Mouse (Mus musculus) MEL-GATA-1-ER (cell line): ENCODE data around the gene Syne4.

Experiments
- DNase-seq: peaks from one replicate; pipeline ENCODE4 v3.0.0-alpha.2; 2012; ENCODE audit warnings: low read depth; ENCODE audit errors: extremely low read depth

The Syne4 gene

DNA sequence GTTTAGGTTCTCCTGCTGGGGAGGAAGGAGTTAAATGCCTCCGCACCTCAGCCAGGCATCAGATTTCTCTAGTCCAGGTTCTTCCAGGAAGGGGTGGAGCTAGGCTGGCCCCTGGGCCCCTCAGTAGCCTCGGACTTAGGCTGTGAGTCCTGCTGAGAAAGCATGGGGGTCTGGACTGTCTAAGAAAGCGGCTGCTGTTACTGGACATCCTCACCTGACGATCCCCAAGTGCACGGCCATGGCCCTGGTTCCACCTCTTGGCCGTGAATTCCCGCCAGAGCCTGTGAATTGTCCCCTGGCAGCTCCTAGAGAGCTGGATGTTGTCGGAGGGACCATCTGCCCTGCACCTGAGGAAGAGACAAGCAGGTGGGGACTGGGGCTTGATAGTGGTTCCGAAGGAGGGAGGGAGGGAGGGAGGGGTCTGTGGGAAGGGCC, at the start of gene Syne4:
Syne4 (plus strand) TSS at position 87 of the 435 bp plus-strand sequence.
- DNase-seq: no peak

DNA sequence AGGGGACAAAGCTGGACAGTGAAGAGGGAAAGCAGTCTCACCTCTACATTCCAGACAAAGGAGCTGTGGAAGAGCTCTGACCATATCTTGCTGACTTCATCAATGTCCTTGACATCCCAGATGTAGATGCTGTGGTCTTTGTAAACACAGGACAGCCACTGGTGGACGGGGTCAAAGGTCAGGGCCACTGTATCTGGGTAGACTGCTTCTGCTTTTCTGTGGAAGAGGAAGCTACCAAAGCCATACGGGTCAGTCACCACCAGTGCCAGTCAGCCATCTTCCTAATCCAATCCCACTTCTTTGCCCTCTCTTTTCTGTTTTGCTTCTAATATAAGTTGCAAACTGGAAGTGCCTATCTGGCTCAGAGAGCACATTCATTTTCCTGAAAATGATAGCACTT, 49.6 kb upstream of the Syne4 start:
- no peak for DNase-seq

DNA sequence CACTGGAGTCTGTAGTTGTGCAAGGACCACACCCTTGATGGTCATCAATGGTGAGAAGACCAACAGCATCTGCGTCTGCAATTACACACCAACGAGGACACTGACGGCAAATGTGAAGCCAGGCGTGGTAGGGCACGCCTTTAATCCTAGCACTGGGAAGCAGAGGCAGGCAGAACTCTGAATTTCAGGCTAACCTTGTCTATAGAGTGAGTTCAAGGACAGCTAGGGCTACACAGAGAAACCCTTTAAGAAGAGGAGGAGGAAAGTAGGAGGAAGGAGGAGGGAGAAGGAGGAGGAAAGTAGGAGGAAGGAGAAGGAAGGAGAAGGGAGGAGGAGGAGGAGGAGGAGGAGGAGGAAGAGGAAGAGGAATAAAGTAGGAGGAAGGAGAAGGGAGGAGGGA, 49.1 kb upstream of the Syne4 start:
- no peak for DNase-seq

DNA sequence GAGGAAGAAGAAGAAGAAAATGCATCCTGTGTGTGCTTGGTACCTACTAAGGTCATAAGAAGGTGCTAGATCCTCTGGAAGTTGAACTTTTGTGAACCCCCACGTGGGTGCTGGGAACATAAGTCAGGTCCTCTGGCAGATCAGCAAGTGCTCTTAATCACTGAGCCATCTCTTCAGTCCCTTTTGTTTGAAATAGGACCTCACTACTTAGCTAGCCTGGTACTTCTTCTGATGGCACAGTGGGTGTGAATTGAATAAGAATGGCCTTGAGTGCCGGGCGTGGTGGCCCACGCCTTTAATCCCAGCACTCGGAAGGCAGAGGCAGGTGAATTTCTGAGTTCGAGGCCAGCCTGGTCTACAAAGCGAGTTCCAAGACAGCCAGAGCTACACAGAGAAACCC, 48.7 kb upstream of the Syne4 start:
- no peak for DNase-seq

DNA sequence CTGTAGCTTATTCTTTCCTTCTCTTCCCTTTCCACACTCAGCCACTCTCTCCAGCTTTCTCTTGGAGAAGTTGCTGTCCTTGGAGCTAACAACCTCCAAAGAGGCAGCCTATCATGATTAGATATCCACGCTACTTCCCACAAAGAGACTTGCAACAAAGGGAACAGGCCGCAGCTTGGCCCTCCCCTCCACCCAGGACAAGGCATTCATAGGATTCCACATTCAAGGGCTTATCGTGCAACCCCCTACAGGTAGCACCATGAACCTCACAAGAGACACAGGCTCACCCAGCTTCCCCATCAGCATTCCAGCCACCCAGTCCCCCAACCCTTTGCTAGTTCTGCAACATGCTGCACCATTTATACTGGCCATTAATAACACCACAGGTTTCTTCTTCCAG, 47.8 kb upstream of the Syne4 start:
- DNase-seq: no peak

DNA sequence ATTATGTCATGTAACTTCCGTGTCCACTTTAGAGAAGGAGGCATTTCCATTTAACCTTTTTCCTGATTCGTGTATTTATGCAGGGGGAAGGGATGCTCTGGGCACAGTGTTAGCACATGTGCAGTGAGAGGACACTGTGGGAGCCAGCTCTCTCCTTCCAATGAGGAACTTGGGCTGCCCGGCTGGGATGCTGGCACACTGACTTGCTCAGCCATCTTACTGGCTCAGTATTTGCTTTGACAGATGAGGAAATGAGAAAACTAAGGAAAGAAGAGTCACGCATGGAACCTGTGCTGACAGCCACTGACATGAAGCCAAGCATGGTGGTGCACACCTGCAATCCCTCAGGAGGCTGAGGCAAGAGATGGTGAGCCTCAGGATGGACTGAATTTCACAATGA, 45.0 kb upstream of the Syne4 start:
- DNase-seq: no peak

DNA sequence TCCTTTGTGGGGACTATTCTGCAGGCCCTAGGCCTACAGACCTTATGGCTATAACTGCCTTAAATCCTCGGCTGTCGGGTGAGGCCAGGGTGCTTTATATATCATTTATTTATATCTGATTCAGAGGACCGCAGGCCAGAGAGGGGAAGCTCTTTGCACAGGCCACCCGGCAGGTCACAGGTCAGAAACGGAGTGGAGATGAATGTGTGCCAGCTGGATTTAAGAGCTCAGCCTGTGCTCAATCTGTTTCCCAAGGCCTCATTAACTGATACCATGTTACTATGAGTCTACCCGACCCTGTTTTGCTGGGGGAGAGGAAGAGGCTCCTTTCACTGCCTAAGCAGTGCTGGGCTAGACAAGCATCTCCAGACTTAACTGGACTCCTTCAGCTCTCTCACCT, 40.2 kb upstream of the Syne4 start:
- DNase-seq: no peak

DNA sequence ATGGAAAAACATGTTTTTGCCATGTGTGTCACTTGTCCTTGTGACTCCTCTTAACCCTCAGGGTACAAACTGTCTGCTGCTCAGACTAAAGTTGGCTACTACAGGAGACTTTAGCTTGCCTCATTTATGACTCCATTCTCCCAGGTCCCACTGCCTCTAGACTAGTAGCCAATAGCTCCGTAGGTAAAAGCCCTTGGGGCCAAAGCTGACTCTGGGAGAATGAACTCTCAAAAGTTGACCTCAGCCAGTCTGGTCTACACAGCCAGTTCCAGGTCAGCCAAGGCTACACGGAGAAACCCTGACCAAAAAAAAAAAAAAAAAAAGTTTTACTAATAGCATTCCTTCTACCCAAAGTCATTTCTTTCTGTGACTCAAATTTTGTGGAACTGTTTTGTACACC, 35.7 kb upstream of the Syne4 start:
- no peak for DNase-seq

DNA sequence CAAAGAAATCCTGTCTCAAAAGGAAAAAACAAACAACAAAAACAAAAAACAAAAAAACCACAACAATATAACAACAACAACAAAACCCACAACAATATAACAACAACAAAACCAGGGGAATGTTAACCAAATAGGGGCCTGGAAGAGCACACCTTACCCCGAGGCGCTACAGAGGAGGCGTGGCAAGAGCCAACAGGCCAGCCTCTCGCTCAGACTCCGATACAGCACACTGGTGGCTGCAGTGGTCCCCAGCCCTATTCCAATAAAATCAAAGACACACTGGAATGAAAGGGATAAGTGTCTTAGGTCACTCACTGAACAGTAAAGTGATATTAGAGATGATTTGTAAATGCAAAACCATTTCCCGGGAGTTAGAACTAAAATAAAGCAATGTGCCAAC, 35.1 kb upstream of the Syne4 start:
- no peak for DNase-seq

DNA sequence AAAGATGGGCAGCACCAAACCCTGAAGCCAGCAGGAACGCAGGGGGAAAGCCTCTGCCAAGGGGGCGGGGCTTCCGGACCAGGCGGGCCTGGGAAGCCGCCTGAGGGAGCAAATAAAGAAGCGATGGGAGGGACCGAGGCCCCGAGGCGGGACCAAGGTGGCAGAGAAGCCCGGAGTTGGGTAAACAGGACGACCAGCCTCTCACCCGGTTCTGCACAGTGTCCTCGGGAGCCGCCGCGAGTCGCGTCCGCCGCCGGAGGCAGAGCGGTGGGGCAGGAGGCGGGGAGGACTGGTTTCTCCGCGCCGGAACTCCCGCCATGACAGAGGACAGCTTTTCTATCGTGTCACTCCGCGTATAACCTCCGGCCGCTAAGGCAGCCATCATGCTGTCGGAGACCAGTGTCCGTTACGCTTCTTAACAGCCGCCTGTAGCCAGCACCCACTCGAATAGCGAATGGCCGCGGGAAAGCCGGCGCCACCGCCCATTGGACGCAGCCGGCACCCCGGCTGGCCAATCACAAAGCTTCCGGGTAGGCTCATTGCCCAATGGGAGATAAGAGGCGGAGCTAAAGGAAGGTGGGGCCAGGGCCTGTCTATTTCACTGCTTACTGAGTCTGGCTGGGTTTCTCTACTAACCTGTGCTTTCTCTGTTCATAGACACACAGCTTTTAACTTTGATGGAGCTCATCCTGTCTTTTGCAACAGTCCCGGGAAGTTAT, 34.5 kb upstream of the Syne4 start, which contains the start of the genes Thap8 and Wdr62:
Thap8 (plus strand) TSS at position 144 of the 719 bp plus-strand sequence.
Wdr62 (minus strand) TSS at position 469 of the 719 bp plus-strand sequence.
- peak; percentile 84 for DNase-seq

DNA sequence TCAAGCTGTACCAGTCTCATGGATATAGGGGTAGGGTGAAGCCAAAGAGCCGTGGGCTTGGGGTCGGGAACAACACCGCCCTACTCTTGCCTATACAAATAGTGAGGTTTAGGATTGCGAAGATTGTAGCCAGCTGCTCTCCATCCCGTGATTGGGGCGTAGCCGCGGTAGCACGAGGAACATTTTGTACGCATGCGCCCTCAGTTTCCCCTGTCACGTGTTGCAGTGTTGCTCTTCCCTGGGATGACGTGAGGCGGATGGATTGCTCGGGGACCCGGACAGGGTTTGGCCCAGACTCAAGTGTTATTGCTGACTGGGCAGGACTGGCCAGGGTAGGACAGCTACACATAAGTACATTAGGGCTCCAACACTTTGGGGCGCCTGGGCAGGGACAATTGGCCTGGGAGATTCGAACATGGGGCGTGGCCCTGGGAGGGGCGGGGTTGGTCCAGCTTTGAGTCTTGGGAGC, 33.9 kb upstream of the Syne4 start:
- peak; percentile 73 for DNase-seq

DNA sequence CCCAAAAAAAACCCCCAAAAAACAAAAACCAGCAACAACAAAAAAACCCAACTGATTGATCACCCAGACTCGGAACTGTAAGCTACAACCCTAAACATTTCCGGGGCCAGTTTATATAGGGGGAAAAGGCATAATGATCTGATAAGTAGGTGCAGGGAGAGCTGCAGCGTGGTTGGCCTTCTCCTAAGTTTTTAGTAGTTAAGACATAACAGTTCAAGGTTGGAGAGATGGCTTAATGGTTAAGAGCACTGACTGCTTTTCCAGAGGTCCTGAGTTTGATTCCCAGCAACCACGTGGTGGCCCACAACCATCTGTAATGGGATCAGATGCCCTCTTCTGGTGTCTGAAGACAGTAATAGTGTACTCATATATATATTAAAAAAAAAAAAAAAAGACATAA, 33.1 kb upstream of the Syne4 start:
- peak; percentile 18 for DNase-seq

DNA sequence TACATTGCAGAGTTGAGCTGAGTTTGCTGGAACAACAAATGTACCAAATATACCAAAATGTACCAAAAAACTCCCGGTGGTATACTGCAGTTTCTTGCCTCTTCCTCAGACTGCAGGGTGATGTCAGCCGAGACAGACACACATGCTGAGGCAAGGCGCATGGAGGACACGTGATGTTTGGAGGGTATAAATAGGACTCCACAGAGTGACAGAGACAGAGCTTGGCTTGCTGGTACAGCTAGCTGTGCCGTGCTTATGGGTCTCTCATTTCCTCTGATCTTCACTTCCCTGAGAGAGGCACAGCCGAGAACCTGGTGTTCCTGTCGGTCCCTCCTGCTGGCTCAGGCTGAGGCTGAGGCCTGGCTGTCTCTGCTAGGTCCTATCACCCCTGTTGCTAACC, 31.9 kb upstream of the Syne4 start:
- DNase-seq: no peak

DNA sequence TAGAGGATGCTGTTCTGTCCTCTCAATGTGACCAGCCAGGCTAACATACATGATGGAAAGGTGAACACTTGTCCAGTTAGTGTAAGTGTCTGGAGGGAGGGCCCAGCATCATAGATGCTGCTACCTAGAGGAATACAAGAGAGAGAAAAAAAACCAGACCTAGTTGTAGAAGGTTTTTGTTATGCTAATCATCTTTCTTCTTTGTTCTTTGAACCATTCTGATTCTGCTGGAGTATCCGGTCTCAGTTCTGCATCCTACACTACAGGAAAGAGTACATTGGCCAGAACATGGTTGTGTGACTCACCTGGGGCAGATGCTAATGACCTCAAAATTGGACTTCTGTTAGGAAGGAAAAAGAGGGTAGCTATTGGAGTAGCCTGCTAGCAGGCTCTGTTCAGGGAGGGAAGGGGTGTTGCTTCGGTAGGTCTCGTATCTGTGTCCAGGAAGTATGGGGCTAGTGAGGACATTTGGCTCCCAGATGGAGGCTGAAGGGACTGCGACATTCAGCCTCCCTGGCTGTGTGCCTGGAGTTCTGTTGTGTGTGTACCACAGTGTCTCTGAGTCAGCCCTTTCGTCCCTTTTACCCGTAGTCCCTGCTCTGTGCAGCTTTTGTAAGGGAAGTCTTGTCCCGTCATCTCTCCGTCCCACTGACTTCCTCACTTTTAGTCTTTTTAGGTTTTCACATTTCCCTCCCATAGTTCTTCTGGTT, 27.8 kb upstream of the Syne4 start:
- no peak for DNase-seq

DNA sequence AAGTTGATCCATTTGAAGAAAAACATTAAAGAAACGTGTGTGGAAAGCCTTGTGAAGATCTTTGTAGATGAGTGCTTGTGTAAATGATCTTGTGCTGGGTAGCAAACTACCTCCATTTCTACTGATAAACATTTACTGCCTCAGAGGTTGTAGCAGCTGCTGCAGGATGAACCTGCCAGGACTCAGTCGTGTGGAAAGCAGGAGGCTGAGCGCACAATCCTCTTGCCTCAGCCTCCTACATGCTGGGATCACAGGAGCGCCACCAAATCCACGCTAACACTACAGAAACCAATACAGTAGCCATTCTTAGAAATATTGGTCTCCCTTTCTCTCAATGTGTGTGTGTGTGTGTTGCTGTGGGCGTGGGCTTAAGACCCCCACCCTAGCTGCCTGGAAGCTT, 26.6 kb upstream of the Syne4 start:
- no peak for DNase-seq

DNA sequence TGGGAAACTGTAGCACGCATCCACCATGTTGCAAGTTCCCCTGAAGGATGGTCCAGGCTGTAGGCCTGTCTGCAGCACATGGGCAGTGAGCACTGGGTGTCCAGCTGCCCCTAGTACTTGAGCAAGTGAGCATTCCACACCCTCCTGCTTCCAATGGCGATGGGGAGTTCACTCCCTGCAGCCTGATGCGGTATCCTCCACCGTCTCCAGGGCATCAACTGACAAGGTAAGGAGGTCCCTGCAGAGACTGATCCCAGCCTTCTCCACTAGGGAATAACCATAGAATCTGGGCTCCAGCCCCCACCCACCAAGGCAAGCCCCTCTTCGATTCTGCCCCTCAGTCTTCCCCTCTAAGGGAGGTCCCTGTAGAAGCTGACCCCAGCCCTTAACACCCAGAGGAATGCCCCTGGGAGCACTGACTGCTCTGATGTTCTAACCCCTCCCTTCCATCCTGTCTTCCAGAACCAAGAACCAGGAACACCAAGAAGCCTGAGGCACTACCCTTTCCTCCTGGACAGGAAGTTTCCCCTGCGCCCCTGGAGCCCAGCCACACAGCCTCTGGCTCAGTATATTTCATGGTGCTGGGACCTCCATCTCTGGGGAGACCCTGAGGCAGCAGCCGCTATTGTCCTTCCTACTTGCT, 25.4 kb upstream of the Syne4 start:
- no peak for DNase-seq

DNA sequence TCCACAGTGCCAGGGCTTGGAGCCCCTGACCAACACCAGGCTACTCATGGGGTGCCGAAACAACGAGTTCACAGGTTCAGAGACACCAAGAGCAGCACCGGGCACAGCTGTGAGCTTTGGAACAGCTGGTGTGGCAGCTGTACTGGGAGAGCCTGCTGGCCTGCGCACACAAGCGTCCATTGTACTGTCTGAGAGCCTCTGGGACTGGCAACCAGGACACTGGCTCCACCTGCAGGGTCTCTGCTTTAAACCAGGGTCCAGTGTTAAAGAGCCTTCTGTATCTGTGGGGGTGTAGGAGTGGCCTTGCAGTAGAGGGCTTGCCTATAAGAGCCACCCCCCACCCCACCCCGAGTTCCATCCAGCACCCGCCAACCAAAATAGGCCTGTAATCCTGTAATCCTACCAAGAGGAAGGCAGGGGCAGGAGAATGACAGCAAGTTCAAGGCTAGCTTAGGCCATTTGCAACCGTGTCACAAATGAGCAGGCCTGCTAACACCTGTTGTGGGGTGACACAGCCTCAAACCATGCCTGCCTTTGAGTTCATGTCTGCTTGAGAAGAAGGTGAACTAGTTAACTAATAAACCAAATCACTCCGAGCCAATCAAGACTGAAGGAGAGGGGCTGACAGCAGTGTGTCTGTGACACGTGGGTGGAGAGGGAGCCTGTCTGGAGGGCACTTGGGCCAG, 24.8 kb upstream of the Syne4 start:
- DNase-seq: no peak

DNA sequence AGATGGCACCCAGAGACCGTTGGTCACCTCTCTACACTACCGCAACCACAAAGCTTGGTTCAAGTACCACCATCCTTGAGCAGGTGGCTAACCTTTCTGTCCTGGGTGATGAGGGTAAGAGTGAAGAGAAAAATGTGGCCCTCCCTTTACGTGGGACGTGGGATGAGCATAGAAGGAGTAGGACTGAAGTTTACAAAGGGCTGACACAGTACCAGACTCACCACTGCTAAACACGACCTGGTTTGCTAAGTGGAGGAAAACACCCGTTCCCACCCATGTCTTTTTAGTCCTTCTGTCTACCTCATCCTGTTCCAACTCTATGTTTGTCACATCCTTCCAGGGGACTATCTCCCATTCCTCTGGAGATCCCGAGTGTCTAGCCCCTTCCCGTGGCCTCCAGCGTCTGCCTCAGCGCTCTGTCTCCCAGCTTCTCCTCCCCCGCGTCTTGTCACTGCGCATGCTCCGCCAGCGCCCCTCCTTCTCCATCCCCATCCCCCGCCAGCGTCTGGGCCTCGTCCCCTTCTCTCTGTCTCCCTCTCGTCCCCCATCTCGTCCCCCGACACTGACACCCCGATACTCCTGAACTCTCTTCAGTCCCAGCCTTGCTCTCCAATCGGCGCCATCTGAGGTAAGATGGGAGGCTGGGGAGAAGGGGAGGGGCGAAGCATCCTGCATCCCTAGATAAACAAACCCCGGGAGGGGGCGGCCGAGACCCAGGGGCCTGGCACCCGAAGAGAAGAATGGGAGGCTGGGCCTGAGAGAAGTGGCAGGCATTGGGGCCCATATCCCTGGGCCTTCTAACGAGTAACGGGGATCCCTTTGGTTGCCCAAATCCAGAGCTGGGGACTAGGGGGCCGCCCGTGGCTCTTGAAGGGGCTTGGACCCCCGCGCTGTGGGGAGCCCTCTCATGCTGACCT, 23.1 kb upstream of the Syne4 start, which contains the start of gene Clip3:
Clip3 (plus strand) TSS at position 514 of the 917 bp plus-strand sequence.
- no peak for DNase-seq

DNA sequence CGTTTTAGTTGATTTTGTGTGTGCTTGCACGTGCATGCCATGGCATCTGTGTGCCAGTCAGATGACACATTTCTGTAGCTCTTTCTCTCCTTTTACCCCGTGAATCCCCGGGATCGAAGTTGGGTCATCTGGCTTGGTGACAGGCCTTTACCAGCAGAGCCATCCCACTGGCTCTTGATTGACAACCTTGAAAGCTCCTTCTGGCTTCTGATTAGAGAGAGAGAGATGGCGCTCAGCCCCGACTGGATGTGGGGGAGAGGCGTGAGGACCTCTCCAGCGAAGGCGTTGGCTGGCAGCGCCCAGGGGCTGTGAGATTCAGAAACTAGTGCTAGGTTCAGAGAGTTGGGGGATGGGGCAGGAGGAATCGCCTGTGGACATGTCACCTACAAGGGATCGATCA, 20.8 kb upstream of the Syne4 start:
- DNase-seq: no peak

DNA sequence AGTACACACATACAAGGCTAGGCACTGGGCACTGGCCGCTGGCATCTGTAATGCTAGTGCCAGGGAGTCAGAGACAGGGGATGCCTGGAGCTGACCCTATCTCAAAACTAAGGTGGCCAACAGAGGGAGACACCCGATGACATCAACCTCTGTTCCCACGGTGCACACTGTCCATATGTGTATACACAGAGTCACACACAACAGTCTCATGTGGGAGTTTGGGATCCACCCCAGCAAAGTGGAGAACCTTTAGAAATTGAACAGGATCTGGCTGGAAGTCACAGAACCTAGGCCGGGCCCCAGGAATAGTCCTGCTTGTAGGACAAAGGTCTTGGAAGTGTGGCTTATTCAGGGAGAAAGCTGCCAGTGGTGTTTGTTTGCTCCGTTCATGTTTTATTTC, 20.3 kb upstream of the Syne4 start:
- no peak for DNase-seq

DNA sequence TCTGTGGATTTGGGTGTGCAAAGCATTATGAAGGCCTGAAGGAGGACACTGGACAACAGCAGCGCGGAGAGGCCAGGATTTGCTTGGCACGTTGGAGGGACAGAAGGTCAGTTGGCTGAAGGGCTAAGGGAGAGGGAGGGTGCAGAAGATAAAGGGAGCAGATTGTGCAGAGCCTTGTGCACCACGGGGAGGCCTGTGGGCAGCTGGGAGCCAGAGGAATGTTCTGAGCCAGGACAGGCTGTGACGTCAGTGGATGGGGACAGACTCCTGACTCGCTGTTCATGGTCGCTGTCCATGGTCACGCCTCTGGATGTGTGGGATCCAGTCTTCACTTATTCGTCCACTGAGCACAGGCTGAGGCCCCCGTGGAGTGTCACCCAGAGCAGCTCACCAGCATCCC, 19.5 kb upstream of the Syne4 start:
- DNase-seq: no peak
